Mouse (Mus musculus): ENCODE measurements around the gene Btnl6. TPM values are rescaled to one million over a fixed set of nuclear protein-coding genes. Genes with fewer than 3 reads are reported as not detected.

The Btnl6 gene
- not detected in 2 replicates for polyA plus RNA-seq (2014; fragmentation: Nextera tagmentation; extraction: Ambion mirVana)

- WGBS = 88% methylated on average over 4 of the region's 4 CpGs
- TF ChIP-seq CTCF (IDR thresholded peaks at IDR 0.05; ENCODE audit: low read depth) = no peak
- no peaks in the 10 kb centered on the region for H3K4me1 ChIP-seq (ENCODE audit: insufficient read depth)
- ATAC-seq (ENCODE audit: insufficient read depth) = no peak
- H3K9ac ChIP-seq = no peak within 1 kb of the TSS
- no peaks in the 10 kb centered on the region for H3K36me3 ChIP-seq (ENCODE audit: insufficient read depth)
- DNase-seq = no peak
- no peaks in the 10 kb centered on the region for H3K27me3 ChIP-seq (ENCODE audit: insufficient read depth, low read length)
- H3K4me3 ChIP-seq (ENCODE audit: low read depth, low read length) = no peak within 1 kb of the TSS
- no peak within 1 kb of the TSS for H3K27ac ChIP-seq (ENCODE audit: low read depth)
- H3K4me2 ChIP-seq = no peak within 1 kb of the TSS
- no peaks in the 10 kb centered on the region for H3K9me3 ChIP-seq (ENCODE audit: low read depth, low read length)
These were observed at the start of gene Btnl6 for GRCm38 (mm10) chr17:34517252-34517651. Btnl6 (minus strand) TSS chr17:34517352.

- Histone ChIP-seq H3K4me1 (ENCODE audit: insufficient read depth) (0 out of 2 replicates have a peak, but pooled peaks cover 6% of the 10 kb centered on the region), H3K4me3 (ENCODE audit: low read depth, low read length) (peak overlapping the region; percentile 23), H3K27me3 (ENCODE audit: insufficient read depth, low read length) (no peaks in the 10 kb centered on the region), H3K27ac (ENCODE audit: low read depth) (peak overlapping the region; percentile 73; the same call in 1 of the 2 replicates), H3K4me2 (peak overlapping the region; percentile 49), H3K36me3 (ENCODE audit: insufficient read depth) (no peaks in the 10 kb centered on the region), H3K9me3 (ENCODE audit: low read depth, low read length) (no peaks in the 10 kb centered on the region), H3K9ac (peak overlapping the region; percentile 17)
- TF ChIP-seq CTCF (IDR thresholded peaks at IDR 0.05; ENCODE audit: low read depth) = no peak
- 25% methylated on average over 3 of the region's 3 CpGs for WGBS
- peak; percentile 57; the same call in 1 of the 2 replicates for ATAC-seq (ENCODE audit: insufficient read depth)
- peak; percentile 50 for DNase-seq
These were observed 47.6 kb upstream of the Btnl6 start for GRCm38 (mm10) chr17:34564796-34565195.

- H3K36me3 ChIP-seq (ENCODE audit: insufficient read depth) = no peaks in the 10 kb centered on the region
- 0 out of 2 replicates have a peak, but pooled peaks cover 6% of the 10 kb centered on the region for H3K4me1 ChIP-seq (ENCODE audit: insufficient read depth)
- 10% methylated on average over 6 of the region's 6 CpGs for WGBS
- H3K27me3 ChIP-seq (ENCODE audit: insufficient read depth, low read length) = no peaks in the 10 kb centered on the region
- peak within 1 kb of the TSS; percentile 23 for H3K4me3 ChIP-seq (ENCODE audit: low read depth, low read length)
- peak within 1 kb of the TSS; percentile 17 for H3K9ac ChIP-seq
- peak; percentile 77; the same call in 1 of the 2 replicates for ATAC-seq (ENCODE audit: insufficient read depth)
- H3K4me2 ChIP-seq = peak within 1 kb of the TSS; percentile 49
- 0 out of 2 replicates have a peak, but pooled peaks have one; percentile 20 for TF ChIP-seq CTCF (IDR thresholded peaks at IDR 0.05; ENCODE audit: low read depth)
- DNase-seq = peak; percentile 48
- H3K9me3 ChIP-seq (ENCODE audit: low read depth, low read length) = no peaks in the 10 kb centered on the region
- peak within 1 kb of the TSS; percentile 73; the same call in 1 of the 2 replicates for H3K27ac ChIP-seq (ENCODE audit: low read depth)
These were observed 46.9 kb upstream of the Btnl6 start, which contains the start of gene Notch4 for GRCm38 (mm10) chr17:34564003-34564421. Notch4 (plus strand) TSS chr17:34564268.

- H3K4me3 ChIP-seq (ENCODE audit: low read depth, low read length) = no peak overlapping the region
- WGBS = 71% methylated on average over 11 of the region's 11 CpGs
These were observed 46.2 kb upstream of the Btnl6 start for GRCm38 (mm10) chr17:34563354-34563753.

GRCm38 (mm10) chr17:34562595-34562994 lies 45.4 kb upstream of the Btnl6 start:
- no peak overlapping the region for H3K9ac ChIP-seq
- no peaks in the 10 kb centered on the region for H3K27me3 ChIP-seq (ENCODE audit: insufficient read depth, low read length)
- 59% methylated on average over 3 of the region's 3 CpGs for WGBS
- no peak overlapping the region for H3K4me2 ChIP-seq
- ATAC-seq (ENCODE audit: insufficient read depth) = no peak
- TF ChIP-seq CTCF (IDR thresholded peaks at IDR 0.05; ENCODE audit: low read depth) = no peak
- no peaks in the 10 kb centered on the region for H3K9me3 ChIP-seq (ENCODE audit: low read depth, low read length)
- H3K4me1 ChIP-seq (ENCODE audit: insufficient read depth) = 0 out of 2 replicates have a peak, but pooled peaks cover 6% of the 10 kb centered on the region
- no peaks in the 10 kb centered on the region for H3K36me3 ChIP-seq (ENCODE audit: insufficient read depth)
- no peak overlapping the region for H3K4me3 ChIP-seq (ENCODE audit: low read depth, low read length)
- H3K27ac ChIP-seq (ENCODE audit: low read depth) = no peak overlapping the region
- DNase-seq = no peak

More at GRCm38 (mm10) chr17:34563354-34563753, 46.2 kb upstream of the Btnl6 start:
- DNase-seq = no peak
- TF ChIP-seq CTCF (IDR thresholded peaks at IDR 0.05; ENCODE audit: low read depth) = no peak
- no peaks in the 10 kb centered on the region for H3K9me3 ChIP-seq (ENCODE audit: low read depth, low read length)
- no peak overlapping the region for H3K27ac ChIP-seq (ENCODE audit: low read depth)
- no peak overlapping the region for H3K4me2 ChIP-seq
- no peaks in the 10 kb centered on the region for H3K27me3 ChIP-seq (ENCODE audit: insufficient read depth, low read length)
- 0 out of 2 replicates have a peak, but pooled peaks cover 6% of the 10 kb centered on the region for H3K4me1 ChIP-seq (ENCODE audit: insufficient read depth)
- no peak for ATAC-seq (ENCODE audit: insufficient read depth)
- no peaks in the 10 kb centered on the region for H3K36me3 ChIP-seq (ENCODE audit: insufficient read depth)
- no peak overlapping the region for H3K9ac ChIP-seq

GRCm38 (mm10) chr17:34561200-34561599 lies 44.0 kb upstream of the Btnl6 start:
- no peak for ATAC-seq (ENCODE audit: insufficient read depth)
- Histone ChIP-seq H3K4me2 (0 out of 2 replicates have a peak overlapping the region, but pooled peaks have one; percentile 18), H3K4me1 (ENCODE audit: insufficient read depth) (0 out of 2 replicates have a peak, but pooled peaks cover 6% of the 10 kb centered on the region), H3K9ac (no peak overlapping the region), H3K27me3 (ENCODE audit: insufficient read depth, low read length) (no peaks in the 10 kb centered on the region), H3K27ac (ENCODE audit: low read depth) (no peak overlapping the region), H3K9me3 (ENCODE audit: low read depth, low read length) (no peaks in the 10 kb centered on the region), H3K36me3 (ENCODE audit: insufficient read depth) (no peaks in the 10 kb centered on the region), H3K4me3 (ENCODE audit: low read depth, low read length) (no peak overlapping the region)
- TF ChIP-seq CTCF (IDR thresholded peaks at IDR 0.05; ENCODE audit: low read depth) = no peak
- DNase-seq = no peak
- WGBS = 41% methylated on average over 8 of the region's 8 CpGs

GRCm38 (mm10) chr17:34560438-34560837 lies 43.3 kb upstream of the Btnl6 start:
- 87% methylated on average over 6 of the region's 6 CpGs for WGBS
- ATAC-seq (ENCODE audit: insufficient read depth) (no peak), DNase-seq (no peak)
- H3K4me2 ChIP-seq = no peak overlapping the region
- no peak overlapping the region for H3K27ac ChIP-seq (ENCODE audit: low read depth)
- H3K36me3 ChIP-seq (ENCODE audit: insufficient read depth) = no peaks in the 10 kb centered on the region
- H3K27me3 ChIP-seq (ENCODE audit: insufficient read depth, low read length) = no peaks in the 10 kb centered on the region
- 0 out of 2 replicates have a peak, but pooled peaks cover 6% of the 10 kb centered on the region for H3K4me1 ChIP-seq (ENCODE audit: insufficient read depth)
- no peak overlapping the region for H3K4me3 ChIP-seq (ENCODE audit: low read depth, low read length)
- TF ChIP-seq CTCF (IDR thresholded peaks at IDR 0.05; ENCODE audit: low read depth) = no peak
- H3K9me3 ChIP-seq (ENCODE audit: low read depth, low read length) = no peaks in the 10 kb centered on the region
- no peak overlapping the region for H3K9ac ChIP-seq

Data from lung, embryonic 14.5 days (tissue).